Mouse (Mus musculus) bone marrow, adult 2 months (tissue): Measurements from ENCODE around the gene Brpf3.

Experiments
- CTCF ChIP-seq: fragments of 200-500 bp; IDR thresholded peaks from 2 replicates; pipeline ENCODE4 v1.5.1; 2011; ENCODE audit warnings: low read length, control low read depth; ENCODE audit not compliant: control insufficient read depth, insufficient read depth
- POLR2A ChIP-seq: fragments of 200-500 bp; IDR thresholded peaks from 2 replicates; pipeline ENCODE4 v1.6.1; 2011; ENCODE audit warnings: low read depth, mild to moderate bottlenecking, control low read depth, low read length, borderline replicate concordance; ENCODE audit not compliant: control insufficient read depth

DNA sequence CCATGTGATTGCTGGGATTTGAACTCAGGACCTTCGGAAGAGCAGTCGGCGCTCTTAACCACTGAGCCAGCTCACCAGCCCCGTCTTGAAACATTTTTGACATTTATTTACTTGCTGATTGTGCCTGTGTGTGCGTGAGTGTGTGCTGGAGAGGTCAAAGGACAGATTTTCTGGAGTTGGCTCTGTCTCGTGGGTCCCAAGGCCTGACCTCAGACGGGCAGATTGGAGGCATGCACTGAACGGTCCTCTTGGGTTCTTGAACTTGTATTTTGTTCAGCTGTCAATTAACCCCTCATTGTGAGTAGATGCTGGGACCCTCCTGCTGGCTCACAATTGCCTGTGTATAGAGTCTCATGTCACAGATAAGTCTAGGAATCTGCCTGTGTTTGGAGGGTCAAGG is 85.4 kb downstream of the Brpf3 start:
- TF ChIP-seq CTCF (no peak), POLR2A (no peak)
